Mouse (Mus musculus): ENCODE measurements at regions not wholly inside any gene's neighbourhood (a gene's known extent, or its start where the extent isn't known, plus 50 kb on each side); places are given as distances from the start of the nearest gene placed in this dataset.
"Not testable (repeated sequence)": the region's sequence is repeated elsewhere in the genome, so short reads cannot be mapped to it uniquely, and the experiment has no call there.

GRCm38 (mm10) chr2:10658317-10658716 is 288.0 kb downstream of the Sfmbt2 start:
- peak in 1 of 2 experiments; percentile 23 for DNase-seq

- not testable (repeated sequence) for DNase-seq
Measured at GRCm38 (mm10) chr2:10667915-10668314, 297.6 kb downstream of the Sfmbt2 start.

- DNase-seq: no peak
Measured at GRCm38 (mm10) chr2:10670423-10671298, 300.4 kb downstream of the Sfmbt2 start.

- no peak for DNase-seq
Measured at GRCm38 (mm10) chr2:10671299-10671632, 301.0 kb downstream of the Sfmbt2 start.

GRCm38 (mm10) chr2:10672196-10672595 is 301.9 kb downstream of the Sfmbt2 start:
- DNase-seq: no peak

- no peak for DNase-seq
Measured at GRCm38 (mm10) chr2:10674738-10675349, 304.5 kb downstream of the Sfmbt2 start.

- DNase-seq: peak; percentile 6 to 18
Measured at GRCm38 (mm10) chr2:10701459-10701858, 331.1 kb downstream of the Sfmbt2 start.

- no peak for DNase-seq
Measured at GRCm38 (mm10) chr2:10718366-10718765, 348.1 kb downstream of the Sfmbt2 start.

- not testable (repeated sequence) for DNase-seq
Measured at GRCm38 (mm10) chr2:10734337-10734736, 364.0 kb downstream of the Sfmbt2 start.

GRCm38 (mm10) chr2:10736696-10737457 is 366.6 kb downstream of the Sfmbt2 start:
- peak in 1 of 2 experiments; percentile 8 for DNase-seq

- peak; percentile 40 to 47 for DNase-seq
Measured at GRCm38 (mm10) chr2:10737458-10737775, 367.1 kb downstream of the Sfmbt2 start.

- DNase-seq: no peak
Measured at GRCm38 (mm10) chr2:10745127-10745526, 374.8 kb downstream of the Sfmbt2 start.

GRCm38 (mm10) chr2:10755375-10755774 is 385.1 kb downstream of the Sfmbt2 start:
- no peak for DNase-seq

GRCm38 (mm10) chr2:10757202-10757840 is 387.0 kb downstream of the Sfmbt2 start:
- DNase-seq: no peak

- DNase-seq: no peak
Measured at GRCm38 (mm10) chr2:10757886-10758285, 387.6 kb downstream of the Sfmbt2 start.

- no peak for DNase-seq
Measured at GRCm38 (mm10) chr2:10762236-10762635, 391.9 kb downstream of the Sfmbt2 start.

GRCm38 (mm10) chr2:10783071-10783470 is 388.8 kb upstream of the Prkcq start:
- no peak for DNase-seq

- DNase-seq: no peak
Measured at GRCm38 (mm10) chr2:10783594-10783993, 388.3 kb upstream of the Prkcq start.

GRCm38 (mm10) chr2:10784266-10784665 is 387.6 kb upstream of the Prkcq start:
- DNase-seq: no peak

- DNase-seq: peak; percentile 75 to 77
Measured at GRCm38 (mm10) chr2:10785156-10785555, 386.8 kb upstream of the Prkcq start.

GRCm38 (mm10) chr2:10788509-10788908 is 383.4 kb upstream of the Prkcq start:
- peak; percentile 80 to 83 for DNase-seq

- no peak for DNase-seq
Measured at GRCm38 (mm10) chr2:10791233-10791632, 380.7 kb upstream of the Prkcq start.

GRCm38 (mm10) chr2:10816374-10816773 is 355.5 kb upstream of the Prkcq start:
- DNase-seq: peak in 1 of 2 experiments; percentile 20
